Mouse (Mus musculus): ENCODE data around the gene Armc2.

DNA sequence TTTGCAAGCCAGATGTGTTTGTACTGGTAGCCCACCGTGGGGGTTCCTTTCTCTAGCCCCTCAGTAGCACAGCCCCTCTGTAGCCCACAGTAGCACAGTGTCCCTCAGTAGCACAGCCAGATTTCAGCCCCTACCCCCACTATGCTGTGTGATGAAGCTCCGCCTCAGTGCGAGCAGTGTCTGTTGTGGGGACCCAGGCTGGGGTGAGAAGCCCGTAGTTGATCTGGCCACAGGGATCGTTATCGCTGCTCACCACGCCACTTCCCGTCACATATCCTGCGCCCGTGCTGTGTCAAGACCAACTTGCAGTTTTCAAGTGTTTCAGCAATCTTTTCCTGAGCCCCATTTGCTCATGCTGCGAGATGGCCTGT is 39.0 kb upstream of the Armc2 start:
- TF ChIP-seq POLR2A (IDR thresholded peaks at IDR 0.05; ENCODE audit: low read depth, low read length) (no peak), CTCF (IDR thresholded peaks at IDR 0.05; ENCODE audit: extremely low read depth, insufficient read depth, insufficient read length, insufficient replicate concordance) (no peak)
